Mouse (Mus musculus) fibroblast of lung, adult 2 months (primary cell): ENCODE measurements around the gene Sltm.
"Not testable (repeated sequence)": the region's sequence is repeated elsewhere in the genome, so short reads cannot be mapped to it uniquely, and the experiment has no call there.

Source experiments
- DNase-seq: peaks from one replicate; pipeline ENCODE4 v3.0.0-alpha.2; 2011; ENCODE audit warnings: low read depth

Sltm gene

GRCm38 (mm10) chr9:70552233-70552632 lies 9.7 kb downstream of the Sltm start:
- not testable (repeated sequence) for DNase-seq

GRCm38 (mm10) chr9:70555431-70555830 lies 12.9 kb downstream of the Sltm start:
- DNase-seq, result no peak

- DNase-seq, result no peak
Measured at GRCm38 (mm10) chr9:70556796-70557195, 14.2 kb downstream of the Sltm start.

- DNase-seq, result no peak
Measured at GRCm38 (mm10) chr9:70562825-70563224, 20.3 kb downstream of the Sltm start.

- DNase-seq, result no peak
Measured at GRCm38 (mm10) chr9:70567651-70568050, 25.1 kb downstream of the Sltm start.

- DNase-seq, result no peak
Measured at GRCm38 (mm10) chr9:70570351-70570750, 27.8 kb downstream of the Sltm start.

GRCm38 (mm10) chr9:70578123-70578522 lies 35.6 kb downstream of the Sltm start:
- no peak for DNase-seq

- DNase-seq, result no peak
Measured at GRCm38 (mm10) chr9:70580956-70581355, 38.4 kb downstream of the Sltm start.

GRCm38 (mm10) chr9:70584641-70585040 lies 42.1 kb downstream of the Sltm start:
- no peak for DNase-seq

- no peak for DNase-seq
Measured at GRCm38 (mm10) chr9:70585172-70585571, 42.6 kb downstream of the Sltm start.

- DNase-seq, result no peak
Measured at GRCm38 (mm10) chr9:70587171-70587570, 44.6 kb downstream of the Sltm start.

GRCm38 (mm10) chr9:70590775-70591174 lies 48.2 kb downstream of the Sltm start:
- no peak for DNase-seq

GRCm38 (mm10) chr9:70591486-70591885 lies 48.9 kb downstream of the Sltm start:
- no peak for DNase-seq

GRCm38 (mm10) chr9:70598271-70598670 lies 55.7 kb downstream of the Sltm start:
- DNase-seq, result no peak

GRCm38 (mm10) chr9:70602186-70602845 lies 59.8 kb downstream of the Sltm start:
- no peak for DNase-seq

- no peak for DNase-seq
Measured at GRCm38 (mm10) chr9:70611026-70611673, 68.6 kb downstream of the Sltm start.

- DNase-seq, result peak; percentile 30
Measured at GRCm38 (mm10) chr9:70629711-70630110, 87.2 kb downstream of the Sltm start.

- DNase-seq, result no peak
Measured at GRCm38 (mm10) chr9:70631665-70632064, 89.1 kb downstream of the Sltm start.

GRCm38 (mm10) chr9:70636748-70637147 lies 94.2 kb downstream of the Sltm start:
- no peak for DNase-seq
